ENCODE assay signal across 8 mouse cellular contexts in genomic region chr4:132842970-132843704, GRCm38 (mm10). TPM values are rescaled to one million over a fixed set of nuclear protein-coding genes. Genes with fewer than 3 reads are reported as not detected.
A peak's percentile ranks its signal among the peaks of the same experiment; 100 is the strongest.
DNase-seq lines count a peak whose midpoint lies in the region; ATAC-seq and TF ChIP-seq lines count a peak whose summit lies in the region.

Ppp1r8 (minus strand) TSS chr4:132843169.

- peak within 1 kb of the TSS; percentile 97 for H3K9ac ChIP-seq in embryonic facial prominence, embryonic 13.5 days
- peak within 1 kb of the TSS; percentile 93 for H3K9ac ChIP-seq in limb, embryonic 12.5 days (replicated peaks)
- peak within 1 kb of the TSS; percentile 89 for H3K9ac ChIP-seq in midbrain, embryonic 15.5 days

- no peak for TF ChIP-seq CTCF in kidney, adult 2 months (conservative IDR thresholded peaks at IDR 0.05; ENCODE audit: insufficient read depth, insufficient read length, low read depth, low read length)
- no peak for TF ChIP-seq CTCF in spleen, adult 2 months (IDR thresholded peaks at IDR 0.05; ENCODE audit: extremely low read depth, insufficient read depth, insufficient read length, insufficient replicate concordance)

- WGBS in embryonic facial prominence, embryonic 13.5 days, result 2% methylated on average over 40 of the region's 40 CpGs
- 2% methylated on average over 40 of the region's 40 CpGs for WGBS in kidney, adult 2 months
- WGBS in limb, embryonic 12.5 days, result 1% methylated on average over 40 of the region's 40 CpGs
- 1% methylated on average over 40 of the region's 40 CpGs for WGBS in midbrain, embryonic 15.5 days
- WGBS in spleen, adult 2 months, result 2% methylated on average over 40 of the region's 40 CpGs

- H3K27ac ChIP-seq in embryonic facial prominence, embryonic 13.5 days, result peak within 1 kb of the TSS; percentile 81
- H3K27ac ChIP-seq in kidney, adult 2 months (ENCODE audit: insufficient read depth, low read depth, low read length), result 0 out of 2 replicates have a peak within 1 kb of the TSS, but pooled peaks have one; percentile 33
- H3K27ac ChIP-seq in limb, embryonic 12.5 days, result peak within 1 kb of the TSS; percentile 80
- H3K27ac ChIP-seq in midbrain, embryonic 15.5 days, result peak within 1 kb of the TSS; percentile 84
- H3K27ac ChIP-seq in spleen, adult 2 months (ENCODE audit: insufficient read depth, low read length), result peak within 1 kb of the TSS; percentile 33; the same call in 1 of the 2 replicates

- ATAC-seq in embryonic facial prominence, embryonic 13.5 days (ENCODE audit: insufficient number of reproducible peaks, insufficient read depth, low FRiP score, low TSS enrichment, low read depth), result peak; percentile 97
- ATAC-seq in limb, embryonic 12.5 days (ENCODE audit: insufficient number of reproducible peaks, insufficient read depth, low FRiP score, low TSS enrichment, low read depth), result peak; percentile 99
- peak; percentile 99 for ATAC-seq in midbrain, embryonic 15.5 days (replicated peaks)

- H3K27me3 ChIP-seq in embryonic facial prominence, embryonic 13.5 days, result no peaks in the 10 kb centered on the region
- no peaks in the 10 kb centered on the region for H3K27me3 ChIP-seq in kidney, adult 2 months (replicated peaks; ENCODE audit: control insufficient read depth, insufficient read depth, low read length)
- no peaks in the 10 kb centered on the region for H3K27me3 ChIP-seq in limb, embryonic 12.5 days
- H3K27me3 ChIP-seq in midbrain, embryonic 15.5 days (replicated peaks), result no peaks in the 10 kb centered on the region
- H3K27me3 ChIP-seq in spleen, adult 2 months (ENCODE audit: control insufficient read depth, insufficient read depth, low read length), result no peaks in the 10 kb centered on the region

- no peaks in the 10 kb centered on the region for H3K9me3 ChIP-seq in embryonic facial prominence, embryonic 13.5 days
- no peaks in the 10 kb centered on the region for H3K9me3 ChIP-seq in limb, embryonic 12.5 days
- H3K9me3 ChIP-seq in midbrain, embryonic 15.5 days, result no peaks in the 10 kb centered on the region

- H3K4me1 ChIP-seq in embryonic facial prominence, embryonic 13.5 days, result peaks cover 11% of the 10 kb centered on the region
- H3K4me1 ChIP-seq in kidney, adult 2 months (ENCODE audit: control insufficient read depth, insufficient read depth, low read length), result peaks cover 5% of the 10 kb centered on the region; the same call in 1 of the 2 replicates
- H3K4me1 ChIP-seq in limb, embryonic 12.5 days (replicated peaks), result peaks cover 16% of the 10 kb centered on the region
- peaks cover 18% of the 10 kb centered on the region for H3K4me1 ChIP-seq in midbrain, embryonic 15.5 days
- H3K4me1 ChIP-seq in spleen, adult 2 months (ENCODE audit: control insufficient read depth, insufficient read depth, insufficient read length), result no peaks in the 10 kb centered on the region

- H3K4me3 ChIP-seq in embryonic facial prominence, embryonic 13.5 days, result peak within 1 kb of the TSS; percentile 95
- peak within 1 kb of the TSS; percentile 89 for H3K4me3 ChIP-seq in kidney, adult 2 months (ENCODE audit: insufficient read depth, low read depth, low read length)
- peak within 1 kb of the TSS; percentile 90 for H3K4me3 ChIP-seq in limb, embryonic 12.5 days (replicated peaks)
- H3K4me3 ChIP-seq in midbrain, embryonic 15.5 days, result peak within 1 kb of the TSS; percentile 88
- H3K4me3 ChIP-seq in spleen, adult 2 months (ENCODE audit: extremely low read depth, insufficient read depth, insufficient read length), result peak within 1 kb of the TSS; percentile 90

- DNase-seq in 3134 (ENCODE audit: extremely low read depth, insufficient read length, low spot score), result peak; percentile 94
- DNase-seq in adrenal gland, postnatal 36 days, result peak; percentile 92
- DNase-seq in heart, adult 18-20 months, result peak; percentile 87 to 94
- peak; percentile 93 for DNase-seq in kidney, adult 2 months
- peak; percentile 83 to 86 for DNase-seq in spleen, adult 2 months (ENCODE audit: low read depth in 1 of 2, low spot score in 2 of 2)

- peaks cover 30% of the 10 kb centered on the region for H3K36me3 ChIP-seq in embryonic facial prominence, embryonic 13.5 days
- H3K36me3 ChIP-seq in kidney, adult 2 months (ENCODE audit: control insufficient read depth, insufficient read depth, low read length), result no peaks in the 10 kb centered on the region; the same call in 1 of the 2 replicates
- peaks cover 27% of the 10 kb centered on the region for H3K36me3 ChIP-seq in limb, embryonic 12.5 days
- peaks cover 6% of the 10 kb centered on the region; the same call in 1 of the 2 replicates for H3K36me3 ChIP-seq in midbrain, embryonic 15.5 days (replicated peaks)
- peaks cover 12% of the 10 kb centered on the region; the same call in 1 of the 2 replicates for H3K36me3 ChIP-seq in spleen, adult 2 months (ENCODE audit: control insufficient read depth, insufficient read depth, low read length)

- H3K4me2 ChIP-seq in embryonic facial prominence, embryonic 13.5 days, result peak within 1 kb of the TSS; percentile 74
- peak within 1 kb of the TSS; percentile 69 for H3K4me2 ChIP-seq in limb, embryonic 12.5 days
- peak within 1 kb of the TSS; percentile 82 for H3K4me2 ChIP-seq in midbrain, embryonic 15.5 days

- peak; percentile 87 for TF ChIP-seq POLR2A in kidney, adult 2 months (IDR thresholded peaks at IDR 0.05; ENCODE audit: low read depth, low read length)
- peak; percentile 96 for TF ChIP-seq POLR2A in spleen, adult 2 months (IDR thresholded peaks at IDR 0.05; ENCODE audit: low read depth, low read length)

RNA-seq across cellular contexts. Expression of gene Ppp1r8, which starts in this region (rescaled TPM):
- total RNA-seq in adrenal gland, postnatal 36 days (2021), result 10 to 100 TPM; 43.0 to 49.3 TPM
- polyA plus RNA-seq in embryonic facial prominence, embryonic 13.5 days (2015; fragmentation: Nextera tagmentation; extraction: Ambion mirVana), result 55.9 and 64.0 TPM in 2 replicates
- total RNA-seq in heart, adult 18-20 months (2021), result 10 to 100 TPM; 18.8 to 20.5 TPM
- 25.2 TPM in 2 replicates for polyA plus RNA-seq in kidney, adult 2 months (2012; rRNA removed)
- 62.1 and 68.5 TPM in 2 replicates for polyA plus RNA-seq in limb, embryonic 12.5 days (2016; fragmentation: Nextera tagmentation; extraction: Ambion mirVana)
- polyA plus RNA-seq in midbrain, embryonic 15.5 days (2015; fragmentation: Nextera tagmentation; extraction: Ambion mirVana), result 52.8 and 59.9 TPM in 2 replicates
- polyA plus RNA-seq in spleen, adult 2 months (2012; rRNA removed), result 21.3 and 25.0 TPM in 2 replicates

Comparison
In these comparisons a context has a peak if more than half of its experiments do, and no peak if none do; other contexts are left out.
1. Peak in every context shown above with its lines: DNase-seq, ATAC-seq, H3K4me3 ChIP-seq and H3K27ac ChIP-seq.
2. H3K27ac ChIP-seq: peak in every context shown above with its lines; median percentile 84 in midbrain, embryonic 15.5 days; 81 in embryonic facial prominence, embryonic 13.5 days; 80 in limb, embryonic 12.5 days; 33 in kidney, adult 2 months; 33 in spleen, adult 2 months.